Mouse (Mus musculus): ENCODE measurements around the gene Cldn12. TPM values are rescaled to one million over a fixed set of nuclear protein-coding genes. Genes with fewer than 3 reads are reported as not detected.

Cldn12 gene
- total RNA-seq, 1 experiment from 2014 or later: 6.9 TPM

GRCm38 (mm10) chr5:5496393-5496792 is 18.4 kb downstream of the Cldn12 start:
- ATAC-seq (replicated peaks; ENCODE audit: low read depth, poor library complexity, severe bottlenecking): no peak

- peak; percentile 34; the same call in 1 of the 2 replicates for ATAC-seq (replicated peaks; ENCODE audit: low read depth, poor library complexity, severe bottlenecking)
Observed at GRCm38 (mm10) chr5:5495042-5495441, 19.7 kb downstream of the Cldn12 start.

- ATAC-seq (replicated peaks; ENCODE audit: low read depth, poor library complexity, severe bottlenecking): peak; percentile 91
Observed at GRCm38 (mm10) chr5:5494269-5495005, 20.3 kb downstream of the Cldn12 start.

GRCm38 (mm10) chr5:5492163-5492562 is 22.6 kb downstream of the Cldn12 start:
- ATAC-seq (replicated peaks; ENCODE audit: low read depth, poor library complexity, severe bottlenecking): no peak

GRCm38 (mm10) chr5:5486071-5486470 is 28.7 kb downstream of the Cldn12 start:
- ATAC-seq (replicated peaks; ENCODE audit: low read depth, poor library complexity, severe bottlenecking): no peak

GRCm38 (mm10) chr5:5483254-5483858 is 31.4 kb downstream of the Cldn12 start:
- no peak for ATAC-seq (replicated peaks; ENCODE audit: low read depth, poor library complexity, severe bottlenecking)

GRCm38 (mm10) chr5:5481662-5482061 is 33.1 kb downstream of the Cldn12 start:
- peak; percentile 77 for ATAC-seq (replicated peaks; ENCODE audit: low read depth, poor library complexity, severe bottlenecking)

- ATAC-seq (replicated peaks; ENCODE audit: low read depth, poor library complexity, severe bottlenecking): no peak
Observed at GRCm38 (mm10) chr5:5479043-5479442, 35.7 kb downstream of the Cldn12 start, which contains the start of gene 1700015F17Rik. Gene 1700015F17Rik, minus strand, starts transcription at chr5:5479143.

GRCm38 (mm10) chr5:5476133-5476532 is 38.6 kb downstream of the Cldn12 start:
- ATAC-seq (replicated peaks; ENCODE audit: low read depth, poor library complexity, severe bottlenecking): no peak

GRCm38 (mm10) chr5:5465256-5465655 is 49.5 kb downstream of the Cldn12 start:
- no peak for ATAC-seq (replicated peaks; ENCODE audit: low read depth, poor library complexity, severe bottlenecking)

Other genes with a start within 250 kb of the Cldn12 start
- gene Cdk14, start 94.6 kb downstream of the Cldn12 start, total RNA-seq (2017): 1.6 TPM in 2 replicates
- gene 1700015F17Rik, start 35.8 kb downstream of the Cldn12 start, total RNA-seq (2017): not detected in 2 replicates
- 36.4 and 38.1 TPM in 2 replicates for gene Gtpbp10, start 44.6 kb upstream of the Cldn12 start, total RNA-seq (2017)
- gene Gm8773, start 58.8 kb upstream of the Cldn12 start, total RNA-seq (2017): not detected in 2 replicates
- not detected in 2 replicates for gene Cfap69, start 149.3 kb upstream of the Cldn12 start, total RNA-seq (2017)
- not detected in 2 replicates for gene Steap2, start 179.6 kb upstream of the Cldn12 start, total RNA-seq (2017)
- gene Steap1, start 234.4 kb upstream of the Cldn12 start, total RNA-seq (2017): not detected in 2 replicates

All from common myeloid progenitor, adult 5-6 weeks (primary cell).